Mouse (Mus musculus): ENCODE data around the gene Gm10097.

Gm10097 gene

DNA sequence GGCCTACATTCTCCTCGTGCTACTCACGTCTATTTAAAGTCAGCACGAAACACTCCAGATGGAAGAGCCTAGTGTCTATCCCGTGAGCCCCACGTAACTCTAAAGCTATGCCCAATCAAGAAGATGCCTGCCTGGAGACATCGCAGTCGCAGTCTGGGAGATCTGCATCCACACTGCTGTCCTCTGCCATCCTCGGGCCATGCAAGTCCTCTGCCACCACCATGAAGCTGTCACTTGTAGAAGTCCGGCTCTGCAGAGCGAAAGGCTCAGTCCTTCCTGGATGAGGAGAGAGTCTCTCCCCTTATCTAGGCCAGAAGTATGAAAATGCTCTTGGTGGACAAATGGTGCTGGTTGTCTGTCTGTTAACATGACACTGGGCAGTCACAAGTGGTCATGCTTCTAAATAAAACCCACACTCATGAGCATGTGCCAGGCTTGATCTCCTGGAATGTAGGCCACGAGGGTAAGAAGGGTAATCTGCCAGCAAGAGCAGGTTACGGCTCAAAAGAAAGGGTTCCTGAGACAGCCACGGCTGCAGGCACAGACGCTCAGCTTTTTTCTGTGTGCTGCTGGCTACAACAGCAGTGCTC, at the start of gene Gm10097:
TSS of gene Gm10097 (plus strand) at position 517 of the 590 bp plus-strand sequence.
- no peak for DNase-seq

DNA sequence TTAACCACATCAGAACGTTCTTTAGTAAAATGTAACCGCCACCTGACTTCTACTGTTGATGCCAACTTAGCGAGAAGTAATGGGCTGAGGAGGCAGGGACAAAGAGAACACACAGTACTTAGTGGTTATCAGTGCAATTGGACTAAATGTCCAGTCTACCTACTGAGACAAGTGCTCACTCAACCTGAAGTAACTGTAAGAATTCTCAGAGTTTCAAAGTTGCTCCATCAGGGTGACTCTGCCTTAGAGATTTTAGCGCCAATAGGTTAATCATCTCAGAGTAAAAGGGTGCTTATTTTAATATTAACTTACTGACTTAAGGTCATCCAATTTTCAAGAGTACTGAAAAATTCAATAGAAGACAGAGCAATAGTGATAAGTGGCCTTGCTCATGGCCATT, 43.1 kb upstream of the Gm10097 start:
- no peak for DNase-seq

DNA sequence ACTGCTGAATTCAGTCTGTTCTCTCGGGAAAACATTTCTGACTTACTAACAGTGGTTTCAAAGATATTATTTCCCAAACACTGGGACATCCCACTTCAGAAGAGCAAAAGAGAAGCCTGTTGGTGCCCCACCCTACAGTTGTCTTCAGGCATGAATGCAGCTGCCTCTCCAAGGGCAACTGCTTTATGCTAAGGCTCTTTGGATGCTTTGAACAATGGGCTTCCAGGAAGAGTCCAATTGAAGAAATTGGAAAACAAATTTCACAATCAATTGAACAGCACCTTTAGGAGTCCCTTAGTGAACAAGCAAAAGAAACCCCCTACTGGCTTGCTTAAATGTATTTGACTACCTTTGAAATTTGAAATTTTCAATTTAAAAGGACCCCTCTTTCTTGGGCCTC, 41.8 kb upstream of the Gm10097 start:
- no peak for DNase-seq

DNA sequence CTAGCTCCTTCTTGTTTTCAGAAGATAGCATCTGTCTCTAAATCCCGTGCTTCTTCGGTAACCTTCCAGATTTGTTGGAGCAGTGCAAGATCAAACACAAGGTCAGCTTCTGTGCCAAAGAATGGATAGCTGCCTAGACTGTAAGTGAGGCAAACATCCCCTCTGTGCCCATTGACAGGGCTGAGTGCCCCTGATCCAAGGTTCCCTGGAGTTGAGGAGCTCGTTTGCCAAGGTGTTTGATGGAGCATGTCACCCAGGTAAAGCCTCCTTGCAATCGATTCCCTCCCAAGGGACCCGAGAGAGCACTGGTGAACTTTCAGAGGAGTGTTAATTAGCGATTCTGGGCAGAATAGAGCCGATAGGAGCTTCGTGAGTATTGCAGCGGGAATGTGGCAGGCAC, 40.7 kb upstream of the Gm10097 start:
- no peak for DNase-seq

DNA sequence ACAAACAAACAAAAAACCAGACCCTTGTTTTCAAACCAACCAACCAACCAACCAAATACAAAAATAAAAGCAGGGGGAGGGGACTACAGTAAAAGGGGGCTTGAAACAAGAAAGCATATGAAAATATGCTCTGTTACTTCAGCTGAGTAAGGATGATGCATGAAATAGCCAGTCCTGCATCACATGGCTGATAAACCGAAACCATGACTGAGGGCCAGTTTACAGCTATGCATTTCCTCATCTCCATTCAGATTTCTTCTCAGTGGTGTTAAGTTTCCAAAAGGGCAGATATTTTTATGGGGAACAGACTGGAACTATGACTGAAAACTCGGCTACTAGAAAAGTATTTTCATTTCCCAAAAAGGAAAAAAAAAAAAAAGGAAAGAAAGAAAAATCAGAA, 39.8 kb upstream of the Gm10097 start:
- DNase-seq: no peak

DNA sequence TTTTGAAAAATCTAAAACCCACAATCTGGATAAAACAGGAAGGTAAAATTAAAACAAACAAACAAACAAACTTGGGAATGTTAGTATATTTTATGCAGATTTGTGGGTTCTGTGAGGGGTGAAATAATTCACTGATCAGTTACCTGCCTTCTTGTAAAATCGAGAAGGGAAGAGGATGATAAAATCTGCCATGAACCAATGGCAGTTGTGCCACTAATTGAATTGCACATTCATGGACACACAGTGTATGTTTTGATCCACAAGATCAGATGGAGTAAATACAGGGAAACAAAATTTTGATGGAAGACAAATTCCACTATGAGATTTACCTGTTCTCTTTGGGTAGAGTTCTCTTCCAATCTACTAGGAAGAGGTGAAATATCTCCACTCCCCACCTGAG, 39.1 kb upstream of the Gm10097 start:
- no peak for DNase-seq

DNA sequence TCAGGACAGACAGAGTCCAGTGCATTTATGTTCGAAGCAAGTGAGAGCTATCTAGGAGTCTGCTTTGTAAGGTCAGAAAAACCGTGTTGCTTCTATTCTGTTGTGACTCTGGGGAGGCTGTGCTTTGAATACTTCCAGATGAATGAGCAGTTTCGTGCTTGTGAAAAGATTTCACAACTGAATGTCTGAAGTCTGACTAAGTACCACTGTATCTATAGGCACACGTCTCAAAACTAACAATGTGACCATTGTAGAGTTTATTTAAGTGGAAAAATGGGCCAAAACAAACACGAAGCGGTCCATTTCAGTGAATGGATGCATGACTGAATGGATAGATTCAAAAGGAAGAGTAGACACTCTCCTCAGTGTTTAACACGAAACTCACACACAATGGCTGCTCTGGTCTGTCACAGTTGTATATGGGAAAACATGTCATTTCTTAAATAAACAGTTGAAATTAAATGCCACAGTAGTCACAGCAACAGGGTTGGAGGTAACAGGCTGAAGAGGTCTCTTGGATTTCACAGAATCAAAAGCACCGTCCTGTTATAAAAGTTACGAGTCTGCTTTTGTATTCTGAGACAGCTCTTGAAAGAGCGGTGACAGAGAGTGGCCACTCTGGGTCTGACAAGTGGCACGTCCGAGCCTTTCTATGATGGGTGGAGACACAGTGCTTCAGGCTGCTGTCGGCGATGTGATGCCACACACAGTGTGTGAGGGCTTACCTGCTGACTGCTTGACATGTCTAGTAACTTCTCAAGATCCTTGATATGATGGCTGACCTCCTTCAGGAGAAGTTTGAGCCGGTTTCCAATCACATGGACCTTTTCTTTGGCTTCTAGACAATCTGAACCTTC, 36.6 kb upstream of the Gm10097 start:
- DNase-seq: no peak

DNA sequence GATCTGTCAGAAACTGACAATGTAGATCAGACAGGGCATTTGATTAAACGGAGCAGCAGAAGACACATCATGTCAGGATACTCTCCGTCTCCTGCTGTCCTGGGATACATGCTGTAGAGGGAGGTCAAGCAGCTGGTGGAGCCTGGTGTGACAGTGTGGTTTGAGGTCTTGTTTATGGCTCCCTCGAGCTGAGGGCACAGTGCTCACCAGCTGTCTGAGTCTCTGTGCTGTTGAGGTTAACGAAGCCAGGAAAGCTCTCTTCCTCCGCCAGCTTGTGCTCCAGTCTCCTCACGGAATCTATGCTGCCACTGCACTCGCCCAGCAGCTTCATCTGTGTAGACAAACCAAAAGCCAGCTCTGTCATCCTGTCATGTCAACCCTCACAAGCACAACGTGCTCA, 27.7 kb upstream of the Gm10097 start:
- DNase-seq: no peak

DNA sequence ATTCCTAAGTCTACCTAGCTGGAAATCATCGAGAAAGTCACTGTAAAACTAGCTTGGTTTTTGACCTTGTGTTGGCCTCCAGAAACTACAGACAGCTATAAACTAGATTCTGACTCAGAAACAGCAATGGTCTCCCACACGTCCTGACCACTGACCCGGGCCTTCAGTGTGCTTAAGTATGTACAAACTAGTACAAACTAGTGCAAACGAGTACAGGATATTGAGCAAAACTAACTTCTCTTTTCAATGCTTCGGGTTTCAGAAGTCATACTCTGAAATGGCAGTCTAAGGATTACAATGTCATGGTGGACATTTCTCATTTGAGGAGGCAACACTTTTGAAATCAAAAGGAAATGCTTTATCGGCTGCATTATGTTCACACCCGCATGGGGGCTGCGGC, 24.5 kb upstream of the Gm10097 start:
- no peak for DNase-seq

DNA sequence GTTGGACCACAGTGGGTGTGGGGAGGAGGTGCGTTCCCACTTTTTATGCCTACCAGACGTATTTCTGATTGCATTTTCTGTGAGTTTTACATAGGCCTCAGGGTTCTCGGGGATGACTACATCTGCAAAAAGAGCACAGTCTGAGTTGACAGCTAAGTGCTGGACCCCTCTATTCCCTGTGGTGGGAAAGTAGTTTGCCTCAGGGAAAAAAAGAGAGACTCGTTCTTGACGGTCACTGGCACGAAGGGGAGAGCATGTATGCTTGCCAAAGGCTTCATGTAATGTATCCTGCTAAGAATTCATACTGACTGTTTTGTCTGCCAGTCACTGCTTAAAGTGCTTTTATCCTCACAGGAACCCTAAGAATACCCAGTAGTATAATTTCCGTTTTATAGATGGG, 23.8 kb upstream of the Gm10097 start:
- no peak for DNase-seq

DNA sequence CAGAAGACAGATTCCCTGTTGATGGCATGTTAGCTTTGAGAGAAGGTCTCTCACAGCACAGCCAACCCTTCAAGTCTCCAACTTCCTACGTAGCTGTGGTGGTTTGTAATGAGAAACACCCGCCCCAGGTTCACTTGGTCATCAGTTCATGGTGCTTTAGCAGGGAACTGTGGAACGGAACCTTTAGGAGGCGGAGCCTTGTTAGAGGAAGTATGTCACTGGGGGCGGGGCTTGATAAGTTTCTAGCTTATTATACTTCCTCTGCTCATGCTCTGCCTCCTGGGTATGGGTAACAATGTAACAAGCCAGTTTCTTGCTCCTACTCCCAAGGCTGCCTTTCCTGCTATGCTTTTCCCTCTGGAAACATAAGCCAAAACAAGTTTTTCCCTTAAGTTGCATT, 23.3 kb upstream of the Gm10097 start:
- no peak for DNase-seq

DNA sequence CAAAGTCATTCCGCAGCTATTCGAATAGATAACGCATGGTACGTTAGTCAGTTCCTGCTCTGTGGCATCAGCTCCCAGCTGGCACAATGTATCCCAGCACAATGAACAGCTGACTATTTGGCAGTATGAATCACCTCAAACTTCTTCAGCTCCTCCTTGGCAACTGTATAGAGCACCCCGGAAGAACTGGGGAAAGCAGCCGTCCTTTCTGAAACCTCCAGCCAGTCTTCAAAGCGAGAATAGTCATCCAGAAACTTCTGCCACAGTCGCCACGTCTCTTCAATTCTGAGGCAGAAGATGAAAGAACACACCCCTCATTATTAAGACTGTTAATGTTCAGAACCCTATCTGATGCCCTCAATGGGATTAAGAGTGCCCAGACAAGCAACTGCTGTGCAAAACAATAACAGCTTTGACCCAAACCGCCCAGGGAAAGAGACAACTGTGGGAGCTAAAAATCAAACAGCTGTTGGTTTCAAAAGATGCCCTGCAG, 12.7 kb upstream of the Gm10097 start:
- DNase-seq: no peak

DNA sequence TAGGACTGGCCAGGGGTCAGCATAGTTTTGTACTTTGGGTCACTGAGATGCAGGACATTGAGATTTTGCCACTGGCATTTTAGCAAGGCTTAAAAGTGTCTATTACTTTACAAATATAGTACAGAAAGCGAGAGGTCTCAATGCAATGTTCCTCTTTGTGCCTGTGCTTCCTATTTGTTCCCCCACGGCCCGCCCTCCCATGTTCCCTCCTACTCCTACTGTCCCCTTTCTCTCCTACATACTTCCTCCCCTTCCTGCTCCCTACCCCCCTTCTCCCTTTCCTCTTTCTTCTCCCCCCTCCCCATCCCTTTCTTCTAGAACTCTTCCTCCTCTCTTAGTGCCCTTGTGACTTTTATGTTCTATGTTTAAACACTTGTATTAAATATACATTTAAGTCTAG, 12.1 kb upstream of the Gm10097 start:
- no peak for DNase-seq

DNA sequence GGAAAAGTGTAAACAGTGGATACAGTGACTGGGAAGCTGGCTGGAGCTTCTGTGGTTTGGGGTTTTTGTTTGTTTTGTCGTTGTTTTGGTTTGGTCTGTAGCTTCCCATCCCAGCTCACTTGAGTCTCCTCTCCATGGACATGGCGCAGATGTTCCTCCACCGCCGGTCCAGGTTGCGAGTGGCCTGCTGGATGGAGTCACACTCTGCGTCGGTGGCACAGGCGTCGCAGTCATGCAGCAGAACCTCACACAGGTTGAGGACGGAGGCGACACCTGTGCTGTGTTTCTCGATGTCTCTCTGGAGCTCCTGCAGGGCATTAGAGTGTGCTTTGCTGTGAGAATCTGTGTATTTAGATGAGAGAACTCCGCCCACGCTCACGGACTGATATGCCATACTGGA, 11.3 kb upstream of the Gm10097 start:
- DNase-seq: no peak

DNA sequence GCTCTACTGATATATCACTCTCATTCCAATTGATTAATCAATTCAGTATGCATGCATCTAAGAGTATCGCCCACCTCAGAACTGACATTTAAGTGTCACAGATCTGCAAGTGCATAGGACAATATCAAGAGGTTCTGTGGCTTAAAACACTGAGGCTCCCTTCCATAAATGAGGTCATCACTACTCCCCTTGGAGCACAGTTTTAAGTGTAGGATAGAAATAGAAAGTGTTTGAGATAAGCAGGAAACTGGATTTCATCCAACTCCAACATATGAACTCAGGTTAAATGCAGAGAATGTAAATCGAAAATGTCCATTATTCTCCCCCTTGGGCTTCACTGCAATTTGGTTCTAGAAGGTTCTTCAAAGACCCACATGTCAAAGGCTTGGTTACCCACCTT, 10.1 kb upstream of the Gm10097 start:
- no peak for DNase-seq

DNA sequence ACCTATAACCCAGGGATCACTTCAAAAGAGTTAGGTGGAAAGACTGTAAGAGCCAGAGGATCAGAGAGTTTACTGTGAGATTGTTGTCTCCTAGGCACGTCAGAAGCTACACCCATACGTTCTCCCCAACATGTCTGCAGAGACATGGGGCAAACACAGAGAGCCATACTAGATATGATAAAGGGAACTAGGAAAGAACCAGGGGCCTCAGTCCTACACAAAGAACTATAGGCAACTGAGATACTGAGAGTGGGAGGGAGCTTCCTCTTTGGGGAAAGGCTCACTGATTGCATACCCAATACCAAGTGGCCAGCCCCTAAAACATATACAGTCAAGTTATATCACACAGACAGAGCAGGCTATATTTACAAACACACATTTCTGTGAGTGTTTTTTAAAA, 9.0 kb upstream of the Gm10097 start:
- DNase-seq: no peak

DNA sequence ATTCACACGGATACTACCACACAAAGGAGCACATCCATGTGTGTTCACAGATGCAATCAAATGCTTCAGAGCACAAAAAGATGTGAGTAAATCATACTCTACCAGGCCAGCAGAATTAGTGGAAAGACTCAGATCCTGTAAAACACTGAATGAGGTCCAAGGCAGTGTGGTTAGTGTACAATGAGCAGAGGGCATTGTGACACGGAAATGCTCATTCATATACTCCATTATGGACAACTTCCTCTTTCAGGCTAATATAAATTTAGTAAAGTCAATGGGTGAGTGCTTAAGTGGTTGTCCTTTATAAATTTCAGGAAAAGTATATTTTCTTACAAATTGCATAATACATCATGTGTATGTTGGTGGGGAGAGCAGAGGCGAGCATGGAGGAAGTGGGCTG, 1.9 kb upstream of the Gm10097 start:
- no peak for DNase-seq

DNA sequence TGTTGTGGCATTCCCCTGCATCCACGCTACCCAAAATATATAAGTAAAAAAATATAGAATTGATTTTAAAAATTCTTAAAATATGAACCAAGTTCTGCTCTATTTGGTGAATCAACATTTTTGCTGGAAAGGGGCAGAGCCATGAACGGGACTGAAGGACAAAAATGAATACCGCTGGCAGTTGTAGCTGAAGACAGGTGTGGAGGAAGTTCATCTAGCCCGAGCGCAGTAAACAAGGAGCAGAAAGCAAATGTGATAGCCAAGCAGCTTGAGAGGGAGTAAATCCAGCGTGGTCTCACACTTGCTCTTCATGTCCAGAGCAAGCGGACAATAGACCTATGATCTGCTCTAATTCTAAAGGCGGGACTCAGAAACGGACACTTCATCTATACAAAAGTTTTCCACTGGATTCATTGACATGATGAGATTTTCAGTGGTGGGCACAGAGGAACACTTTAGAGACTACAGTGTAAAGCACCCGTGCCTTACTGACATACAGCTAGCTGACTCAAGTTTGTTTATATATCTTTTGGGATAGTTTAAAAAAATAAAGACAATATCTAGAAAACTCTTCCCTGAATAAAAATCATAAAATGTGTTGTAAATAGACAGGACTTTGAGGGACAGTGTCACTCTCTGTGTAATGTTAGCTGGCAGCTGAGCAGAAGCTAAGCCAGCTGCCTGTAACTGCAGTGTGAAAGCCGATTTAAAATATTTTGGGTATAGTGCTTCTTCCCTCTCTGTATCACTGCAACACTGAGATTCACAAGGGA, 1.4 kb downstream of the Gm10097 start:
- no peak for DNase-seq

DNA sequence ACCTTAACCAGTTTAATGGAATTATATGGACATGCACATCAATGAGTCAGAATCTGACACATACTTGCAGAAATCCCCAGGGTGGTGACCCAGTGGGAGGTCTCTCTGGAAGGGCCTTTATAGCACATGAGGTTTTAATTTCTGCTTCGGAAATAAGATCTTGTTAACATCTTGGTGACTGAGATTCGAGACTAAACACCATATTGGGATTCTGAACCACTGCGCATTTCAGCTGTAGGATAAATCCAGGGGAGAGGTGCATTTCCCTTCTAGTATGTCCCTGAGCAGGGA, 1.9 kb downstream of the Gm10097 start:
- no peak for DNase-seq

DNA sequence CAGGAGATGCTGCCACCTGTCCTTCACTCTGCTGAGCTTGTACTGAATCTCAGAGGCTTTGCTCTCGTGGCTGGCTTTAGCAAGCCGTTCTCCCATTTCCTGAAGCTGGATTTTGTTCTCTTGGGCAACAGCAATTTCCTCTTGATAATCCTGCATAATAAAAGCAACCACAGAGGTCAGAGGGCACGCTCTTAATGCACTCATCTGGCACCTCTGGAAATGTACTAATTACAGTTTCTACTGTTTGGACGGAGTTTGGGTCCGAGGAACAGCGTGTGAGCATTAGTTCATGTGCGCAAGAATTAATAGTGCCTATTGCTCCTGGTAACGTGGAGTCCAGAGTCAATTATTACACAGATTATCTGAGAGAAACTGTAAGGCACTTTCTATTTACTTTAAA, 3.1 kb downstream of the Gm10097 start:
- no peak for DNase-seq

DNA sequence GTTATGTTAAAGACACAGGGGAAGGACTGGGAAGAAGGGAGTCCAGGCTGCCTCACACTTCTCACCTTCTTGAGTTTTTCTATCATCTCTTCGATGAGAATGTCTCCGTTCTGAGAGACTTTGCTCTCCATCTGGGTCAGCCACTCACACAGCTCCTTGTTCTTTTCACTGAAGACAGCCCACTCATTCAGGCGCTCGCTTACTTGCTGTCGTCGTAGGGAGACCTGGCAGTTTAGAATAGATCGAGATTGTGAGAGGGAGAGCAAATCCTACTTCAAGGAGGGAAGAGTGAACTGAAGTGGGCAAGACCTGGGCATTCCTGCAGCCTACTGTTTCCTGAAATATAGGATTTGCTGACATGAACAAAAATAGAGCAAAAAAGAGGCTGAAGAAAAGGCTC, 6.7 kb downstream of the Gm10097 start:
- no peak for DNase-seq

DNA sequence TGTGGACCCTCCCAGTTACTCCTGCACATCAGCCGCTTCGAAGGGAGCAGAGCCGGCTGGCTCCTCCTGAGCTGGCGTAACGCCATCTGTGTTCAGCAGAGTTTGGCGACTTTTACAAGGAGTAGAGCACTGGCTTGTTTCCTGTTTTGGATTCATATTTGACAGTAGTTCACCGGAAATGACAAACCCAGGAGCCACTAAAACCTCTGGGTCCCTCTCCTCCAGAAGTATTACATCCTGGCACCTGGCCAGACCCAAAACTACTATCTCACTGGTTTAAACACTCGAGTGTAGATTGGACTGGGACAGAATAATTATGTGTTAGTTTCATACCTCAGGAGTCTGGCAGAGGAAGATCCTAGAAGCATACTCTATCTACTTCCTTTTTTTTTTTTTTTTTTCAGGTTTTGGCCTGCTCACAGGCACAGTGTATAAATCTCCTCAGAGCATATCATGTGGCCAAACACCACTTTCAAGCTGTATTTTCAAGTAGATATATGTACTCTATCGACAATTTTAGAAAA, 11.0 kb downstream of the Gm10097 start:
- no peak for DNase-seq

DNA sequence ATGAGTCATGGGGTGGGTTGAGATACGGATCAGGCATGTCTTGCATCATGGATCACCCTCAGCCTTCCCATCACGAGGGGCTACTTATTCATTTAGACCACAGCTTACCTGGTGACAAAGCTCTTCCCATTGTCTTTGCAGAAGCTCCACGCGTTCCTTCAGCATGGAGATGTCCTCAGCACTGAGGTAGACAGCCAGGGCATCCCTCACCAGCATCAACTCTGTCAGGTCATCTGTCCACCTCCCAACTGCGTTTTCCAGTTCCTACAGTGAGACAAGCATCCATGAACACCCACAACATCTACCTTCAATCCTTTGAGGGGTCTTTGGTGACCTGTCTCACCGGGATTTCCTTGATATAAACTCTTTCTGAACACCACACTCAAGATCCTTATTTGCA, 14.7 kb downstream of the Gm10097 start:
- no peak for DNase-seq

DNA sequence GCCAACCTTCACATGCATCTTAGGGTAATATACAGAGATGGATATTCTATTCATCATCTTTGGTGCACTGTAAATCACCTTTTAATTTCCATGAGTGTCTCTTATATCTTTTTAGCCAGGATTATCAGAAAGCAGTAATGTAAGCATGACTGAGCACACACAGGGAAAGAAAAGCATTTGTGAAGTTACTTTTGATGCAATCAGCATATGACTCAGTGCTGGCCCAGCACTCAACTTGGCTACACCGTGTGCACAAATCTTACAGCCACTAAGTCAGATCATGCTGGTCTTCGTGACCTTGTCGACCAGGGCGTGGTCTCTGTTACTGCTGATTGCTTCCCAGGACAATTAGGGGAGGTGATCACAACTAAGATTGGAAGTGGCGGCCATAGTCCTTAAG, 16.8 kb downstream of the Gm10097 start:
- no peak for DNase-seq

Measured in right cerebral cortex, postnatal 25 days (tissue).